Mouse (Mus musculus): Measurements from ENCODE around the gene Ubqln4.
"Not testable (repeated sequence)": the region's sequence is repeated elsewhere in the genome, so short reads cannot be mapped to it uniquely, and the experiment has no call there.

The Ubqln4 gene

DNA sequence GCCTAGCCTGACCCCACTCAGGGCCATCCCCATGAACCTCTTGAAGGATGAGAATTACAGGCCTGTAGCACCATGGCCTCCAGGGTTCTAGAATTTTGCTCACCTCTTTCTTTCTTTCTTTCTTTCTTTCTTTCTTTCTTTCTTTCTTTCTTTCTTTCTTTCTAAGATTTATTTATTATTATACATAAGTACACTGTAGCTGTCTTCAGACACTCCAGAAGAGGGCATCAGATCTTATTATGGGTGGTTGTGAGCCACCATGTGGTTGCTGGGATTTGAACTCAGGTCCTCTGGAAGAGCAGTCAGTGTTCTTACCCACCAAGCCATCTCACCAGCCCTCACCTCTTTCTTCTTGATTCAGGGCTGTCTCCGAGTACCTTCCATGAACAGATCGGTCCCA is 52.1 kb downstream of the Ubqln4 start, which contains the start of gene Arhgef2:
Arhgef2 (plus strand) TSS at position 301 of the 400 bp plus-strand sequence.
- not testable (repeated sequence) for DNase-seq

GRCm38 (mm10) chr3:88607065-88607757 is 53.7 kb downstream of the Ubqln4 start:
- peak; percentile 99 for DNase-seq

- DNase-seq, result no peak
These were observed 54.2 kb downstream of the Ubqln4 start for GRCm38 (mm10) chr3:88607758-88608138.

DNA sequence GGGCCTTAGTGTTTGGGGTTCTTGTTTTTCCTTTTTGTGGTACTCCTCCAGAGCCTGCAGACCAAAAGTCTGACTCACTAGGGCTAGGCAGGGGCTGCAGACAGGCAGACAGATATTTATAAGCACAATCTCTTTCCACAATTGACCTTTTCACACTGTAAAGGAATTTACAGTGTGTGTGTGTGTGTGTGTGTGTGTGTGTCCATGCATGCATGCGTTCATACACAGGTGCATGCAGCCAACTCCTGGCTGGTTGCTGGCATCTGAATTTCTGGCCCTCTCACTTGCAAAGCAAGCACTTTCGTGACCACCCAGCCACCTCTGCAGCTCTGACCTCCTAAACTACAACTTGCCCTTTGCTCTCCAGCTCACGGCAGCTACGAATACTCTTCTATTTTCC is 55.5 kb downstream of the Ubqln4 start:
- peak; percentile 84 for DNase-seq

DNA sequence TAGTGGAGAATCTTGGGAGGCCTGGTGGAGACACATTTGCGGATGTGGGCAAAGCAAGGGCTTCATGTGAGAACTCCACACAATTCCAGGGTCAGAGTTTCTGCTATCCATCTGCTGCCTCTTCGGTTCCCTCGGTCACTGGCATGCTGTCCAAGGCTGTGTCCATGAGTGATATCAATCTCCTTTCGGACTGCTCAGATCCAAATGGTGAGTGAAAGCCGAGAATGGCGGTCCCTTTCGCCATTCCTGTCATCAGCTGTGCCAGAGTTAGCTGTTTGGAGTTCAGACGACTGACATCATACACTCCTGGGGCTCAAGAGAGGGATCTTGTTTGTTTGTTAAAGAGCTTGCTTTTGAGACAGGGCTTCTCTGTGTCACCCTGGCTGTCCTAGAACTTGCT is 60.9 kb downstream of the Ubqln4 start:
- DNase-seq, result peak; percentile 91

GRCm38 (mm10) chr3:88615117-88615516 is 61.6 kb downstream of the Ubqln4 start:
- peak; percentile 91 for DNase-seq

DNA sequence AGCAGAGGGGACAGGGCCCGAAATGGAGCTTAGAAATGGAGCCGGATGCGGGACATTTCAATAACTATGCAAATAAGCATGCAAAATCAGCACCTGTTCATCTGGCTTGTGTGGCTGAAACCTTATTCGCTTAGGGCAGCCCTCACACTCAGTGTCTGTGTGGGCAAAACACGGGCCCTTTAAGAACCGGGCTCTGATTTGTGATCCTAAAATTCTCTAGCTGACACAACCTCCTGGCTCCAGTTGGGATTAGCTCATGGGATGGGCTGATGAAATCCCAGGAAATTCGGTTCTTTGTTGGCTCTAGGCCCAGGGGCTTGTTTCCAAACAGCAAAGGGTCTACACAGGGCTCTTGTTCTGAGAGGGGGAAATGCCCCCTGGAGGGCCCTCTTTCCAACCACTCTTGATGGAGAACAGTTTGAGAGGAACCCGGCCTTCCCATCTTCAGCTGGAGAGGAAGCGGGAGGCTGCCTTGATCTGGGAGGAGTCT is 62.4 kb downstream of the Ubqln4 start:
- DNase-seq, result peak; percentile 98

- DNase-seq, result peak; percentile 92
These were observed 63.5 kb downstream of the Ubqln4 start for GRCm38 (mm10) chr3:88616951-88617500.

DNA sequence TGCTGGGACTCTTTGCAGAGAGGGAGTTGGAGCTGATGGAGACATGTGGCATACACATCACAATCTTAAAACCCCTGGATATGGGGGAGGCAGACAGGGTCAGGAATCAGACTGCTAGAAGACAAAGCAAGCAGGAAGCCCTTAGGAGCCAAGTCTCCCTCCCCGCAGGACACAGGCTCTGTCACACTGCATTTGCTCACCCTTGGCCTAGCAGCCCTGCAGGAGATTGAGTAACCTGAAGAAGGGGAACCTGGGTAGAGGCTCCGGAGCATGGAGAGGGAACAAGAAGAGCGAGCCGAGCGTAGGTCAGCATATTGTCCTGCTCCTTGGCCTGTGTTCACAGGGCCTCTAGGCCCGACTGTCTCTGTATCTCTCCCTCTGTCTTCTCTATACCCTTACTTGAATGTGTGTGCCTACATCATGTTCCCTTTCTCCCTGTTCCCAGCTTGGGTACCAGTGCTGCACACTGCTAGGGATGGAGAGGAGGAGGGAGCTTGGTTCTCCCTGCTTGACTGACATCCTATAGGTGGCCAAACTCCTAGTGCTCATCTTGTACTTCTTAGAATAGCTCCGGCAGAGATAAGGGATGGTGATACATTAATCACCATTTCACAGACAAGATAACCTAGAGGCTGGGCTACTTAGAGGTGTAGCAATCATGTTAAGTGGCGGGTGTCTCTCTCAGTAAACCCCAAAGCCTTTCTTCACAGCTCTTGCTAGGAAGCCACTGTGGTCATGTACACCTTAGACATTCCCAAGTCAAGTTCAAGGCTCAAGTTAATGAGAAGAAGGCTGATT is 64.7 kb downstream of the Ubqln4 start:
- DNase-seq, result peak; percentile 97

All from heart, adult 11 months (tissue).